Mouse (Mus musculus) B cell, adult (primary cell): ENCODE measurements around the gene Olfr299. TPM values are rescaled to one million over a fixed set of nuclear protein-coding genes. Genes with fewer than 3 reads are reported as not detected.

Source experiments
- total RNA-seq: library from RNA; stranded (reverse); gene quantifications from 4 replicates; pipeline ENCODE4 v1.2.4, GENCODE M21; 2023; ENCODE audit not compliant: inconsistent age

The Olfr299 gene
- not detected in 4 replicates for total RNA-seq

DNA sequence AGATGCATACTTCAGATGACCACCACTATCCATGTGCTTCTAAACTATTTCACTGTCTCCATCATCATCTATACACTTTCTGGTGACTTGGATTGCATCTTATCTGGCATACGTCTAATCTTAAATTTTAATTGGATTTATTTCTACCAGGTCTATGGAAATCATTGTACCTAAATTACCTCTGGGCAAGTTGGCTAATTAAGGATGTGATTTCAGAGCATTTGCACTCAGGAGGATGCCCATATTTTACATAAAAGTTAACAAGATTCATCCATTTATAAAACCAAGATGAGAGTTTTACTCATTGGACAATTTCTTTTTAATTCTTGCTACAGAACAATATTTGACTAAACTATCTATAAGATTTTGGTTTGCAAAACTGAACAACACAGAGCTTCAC is at the start of gene Olfr299:
Olfr299 (plus strand) TSS at position 301 of the 400 bp plus-strand sequence.

DNA sequence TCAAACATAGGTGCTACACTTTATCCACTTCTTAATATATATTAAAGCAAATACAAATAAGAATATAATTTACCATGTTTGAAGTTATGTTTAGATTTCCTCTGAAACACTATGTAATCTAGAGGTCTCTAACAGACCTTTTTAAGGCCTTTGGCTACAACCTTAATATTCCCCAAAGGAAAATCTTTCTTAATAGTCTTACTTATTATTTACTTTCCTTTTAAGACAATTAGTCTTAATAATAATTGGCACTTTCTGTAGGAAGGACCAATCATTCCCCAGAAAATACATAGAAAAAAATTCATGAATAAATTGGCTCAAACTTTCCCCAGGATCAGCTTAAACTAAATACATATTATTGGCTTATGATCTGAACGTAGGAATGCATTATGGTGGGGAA is 32.7 kb downstream of the Olfr299 start, which contains the start of gene Olfr298:
Olfr298 (minus strand) TSS at position 101 of the 400 bp plus-strand sequence.

Other genes with a start within 250 kb of the Olfr299 start
- not detected in 4 replicates for gene Vmn2r76, start 213.6 kb upstream of the Olfr299 start, total RNA-seq
- not detected in 4 replicates for gene Olfr310, start 182.7 kb upstream of the Olfr299 start, total RNA-seq
- not detected in 4 replicates for gene Olfr309, start 146.2 kb upstream of the Olfr299 start, total RNA-seq
- not detected in 4 replicates for gene Olfr308, start 134.3 kb upstream of the Olfr299 start, total RNA-seq
- gene Olfr307, start 122.3 kb upstream of the Olfr299 start, total RNA-seq: not detected in 4 replicates
- not detected in 4 replicates for gene Olfr305, start 93.0 kb upstream of the Olfr299 start, total RNA-seq
- gene Olfr304, start 73.3 kb upstream of the Olfr299 start, total RNA-seq: not detected in 4 replicates
- not detected in 4 replicates for gene Olfr303, start 62.1 kb upstream of the Olfr299 start, total RNA-seq
- not detected in 4 replicates for gene Olfr301, start 56.1 kb upstream of the Olfr299 start, total RNA-seq
- not detected in 4 replicates for gene Olfr298, start 32.6 kb downstream of the Olfr299 start, total RNA-seq
- gene Olfr297, start 60.0 kb downstream of the Olfr299 start, total RNA-seq: not detected in 4 replicates
- not detected in 4 replicates for gene Olfr295, start 123.9 kb downstream of the Olfr299 start, total RNA-seq
- not detected in 4 replicates for gene Olfr294, start 156.7 kb downstream of the Olfr299 start, total RNA-seq
- not detected in 4 replicates for gene Olfr293, start 189.1 kb downstream of the Olfr299 start, total RNA-seq
- not detected in 4 replicates for gene Olfr292, start 228.4 kb downstream of the Olfr299 start, total RNA-seq